11 mouse cellular contexts compared by ENCODE assay signal in genomic region chr1:131003037-131003922, GRCm38 (mm10). TPM values are rescaled to one million over a fixed set of nuclear protein-coding genes. Genes with fewer than 3 reads are reported as not detected.
DNase-seq lines count a peak whose midpoint lies in the region; ATAC-seq and TF ChIP-seq lines count a peak whose summit lies in the region.
"Had no signal": no experiment of that assay in that cellular context is flagged by ENCODE, and none has a peak within 500 bp of the region (broad histone marks: within the 10 kb centered on the region; RNA-seq: fewer than 3 reads in every experiment).

No protein-coding gene starts in this region.

- intact Hi-C loops in heart, postnatal 14 days (cut with DNase I) = no loop called here

- whole genome bisulfite sequencing in midbrain, embryonic 11.5 days = 69% methylated on average over 17 of the region's 17 CpGs
- WGBS in midbrain, postnatal 0 days = 64% methylated on average over 17 of the region's 17 CpGs
- 52% methylated on average over 17 of the region's 17 CpGs for WGBS in embryonic facial prominence, embryonic 13.5 days

- peak; percentile 56 for DNase-seq in midbrain, embryonic 11.5 days (ENCODE audit: low spot score, missing footprints)
- DNase-seq in midbrain, postnatal 0 days (ENCODE audit: low spot score) = no peak
- peak; percentile 19 to 42 for DNase-seq in heart, postnatal 14 days
- DNase-seq in splenic B cell, adult 2 months (ENCODE audit: low read depth, low spot score) = peak; percentile 20
- no peak for DNase-seq in layer of hippocampus, adult 8-10 months (ENCODE audit: low spot score in 2 of 2)
- no peak for DNase-seq in retina, postnatal 1 day
- DNase-seq: kidney, adult 18-20 months had no signal

- no peak overlapping the region for H3K4me3 ChIP-seq in midbrain, embryonic 11.5 days (ENCODE audit: low read depth, low read length)
- no peak overlapping the region for H3K4me3 ChIP-seq in midbrain, postnatal 0 days (ENCODE audit: low read depth, low read length)
- H3K4me3 ChIP-seq in embryonic facial prominence, embryonic 13.5 days = no peak overlapping the region
- H3K4me3 ChIP-seq: limb, embryonic 15.5 days had no signal

- H3K4me2 ChIP-seq in midbrain, embryonic 11.5 days = no peak overlapping the region
- H3K4me2 ChIP-seq in midbrain, postnatal 0 days (ENCODE audit: low read depth, low read length, poor library complexity, severe bottlenecking) = no peak overlapping the region
- H3K4me2 ChIP-seq in embryonic facial prominence, embryonic 13.5 days = no peak overlapping the region
- H3K4me2 ChIP-seq: limb, embryonic 15.5 days had no signal

- no peaks in the 10 kb centered on the region for H3K9me3 ChIP-seq in midbrain, embryonic 11.5 days (ENCODE audit: control insufficient read depth, low read length)
- H3K9me3 ChIP-seq in midbrain, postnatal 0 days (ENCODE audit: low read length) = no peaks in the 10 kb centered on the region
- no peaks in the 10 kb centered on the region for H3K9me3 ChIP-seq in embryonic facial prominence, embryonic 13.5 days
- H3K9me3 ChIP-seq: limb, embryonic 15.5 days had no signal

- no peaks in the 10 kb centered on the region for H3K27me3 ChIP-seq in midbrain, embryonic 11.5 days (ENCODE audit: control insufficient read depth, insufficient read depth, low read length)
- H3K27me3 ChIP-seq in midbrain, postnatal 0 days (ENCODE audit: insufficient read depth, low read length) = no peaks in the 10 kb centered on the region
- H3K27me3 ChIP-seq in embryonic facial prominence, embryonic 13.5 days = no peaks in the 10 kb centered on the region
- no peaks in the 10 kb centered on the region for H3K27me3 ChIP-seq in splenic B cell, adult 2 months (ENCODE audit: control insufficient read depth, insufficient read depth, low read length, poor library complexity, severe bottlenecking)
- H3K27me3 ChIP-seq: limb, embryonic 15.5 days had no signal

- H3K27ac ChIP-seq in midbrain, embryonic 11.5 days (ENCODE audit: low read depth, low read length) = no peak overlapping the region
- H3K27ac ChIP-seq in midbrain, postnatal 0 days (ENCODE audit: low read depth, low read length) = no peak overlapping the region
- H3K27ac ChIP-seq in embryonic facial prominence, embryonic 13.5 days = no peak overlapping the region
- H3K27ac ChIP-seq: limb, embryonic 15.5 days had no signal

- peak; percentile 30; the same call in 1 of the 2 replicates for ATAC-seq in midbrain, embryonic 11.5 days (ENCODE audit: low FRiP score)
- no peak for ATAC-seq in midbrain, postnatal 0 days (ENCODE audit: low FRiP score)
- 0 out of 2 replicates have a peak, but pooled peaks have one; percentile 37 for ATAC-seq in embryonic facial prominence, embryonic 13.5 days (ENCODE audit: insufficient number of reproducible peaks, insufficient read depth, low FRiP score, low TSS enrichment, low read depth)
- no peak for ATAC-seq in megakaryocyte progenitor cell, adult 5-6 weeks (replicated peaks; ENCODE audit: poor library complexity)

- no peak for TF ChIP-seq CTCF in midbrain, postnatal 0 days (IDR thresholded peaks at IDR 0.05)

- H3K4me1 ChIP-seq in midbrain, embryonic 11.5 days (ENCODE audit: control insufficient read depth, insufficient read depth, low read length) = no peaks in the 10 kb centered on the region
- H3K4me1 ChIP-seq in midbrain, postnatal 0 days (ENCODE audit: insufficient read depth, low read length) = no peaks in the 10 kb centered on the region
- H3K4me1 ChIP-seq in embryonic facial prominence, embryonic 13.5 days = 0 out of 2 replicates have a peak, but pooled peaks cover 3% of the 10 kb centered on the region
- H3K4me1 ChIP-seq: limb, embryonic 15.5 days had no signal

- H3K9ac ChIP-seq in midbrain, embryonic 11.5 days (ENCODE audit: low read length) = no peak overlapping the region
- H3K9ac ChIP-seq in midbrain, postnatal 0 days (replicated peaks; ENCODE audit: low read length, poor library complexity, severe bottlenecking) = no peak overlapping the region
- H3K9ac ChIP-seq in embryonic facial prominence, embryonic 13.5 days = no peak overlapping the region
- H3K9ac ChIP-seq: limb, embryonic 15.5 days had no signal

- no peaks in the 10 kb centered on the region for H3K36me3 ChIP-seq in midbrain, embryonic 11.5 days (ENCODE audit: control insufficient read depth, insufficient read depth, low read length)
- no peaks in the 10 kb centered on the region for H3K36me3 ChIP-seq in midbrain, postnatal 0 days (ENCODE audit: insufficient read depth, low read length)
- H3K36me3 ChIP-seq in embryonic facial prominence, embryonic 13.5 days = no peaks in the 10 kb centered on the region
- H3K36me3 ChIP-seq in splenic B cell, adult 2 months (ENCODE audit: control insufficient read depth, insufficient read depth, low read length, poor library complexity, severe bottlenecking) = no peaks in the 10 kb centered on the region
- H3K36me3 ChIP-seq: limb, embryonic 15.5 days had no signal

RNA-seq across cellular contexts. Expression of gene Il10, which starts 16.4 kb away (rescaled TPM):
- not detected in 2 replicates for polyA plus RNA-seq in midbrain, embryonic 11.5 days (2014; fragmentation: Nextera tagmentation; extraction: Ambion mirVana)
- total RNA-seq in midbrain, postnatal 0 days (2014; rRNA removed) = not detected in 2 replicates
- polyA plus RNA-seq in midbrain, postnatal 0 days (2015; fragmentation: Nextera tagmentation; extraction: Ambion mirVana) = not detected in 2 replicates
- polyA plus RNA-seq in embryonic facial prominence, embryonic 13.5 days (2015; fragmentation: Nextera tagmentation; extraction: Ambion mirVana) = not detected in 2 replicates
- not detected for total RNA-seq in heart, postnatal 14 days (2021)
- 0.32 TPM in 1 of 2 replicates, not detected in the other for total RNA-seq in megakaryocyte progenitor cell, adult 5-6 weeks (2015)
- not detected in 2 replicates for total RNA-seq in megakaryocyte progenitor cell, adult 5-6 weeks (2017)
- not detected for total RNA-seq in layer of hippocampus, adult 8-10 months (2022)
- total RNA-seq: adrenal gland, postnatal 4 days had no signal
- polyA plus RNA-seq: limb, embryonic 15.5 days had no signal

Comparison
In these comparisons a context has a peak if more than half of its experiments do, and no peak if none do; other contexts are left out.
1. ATAC-seq: peak in midbrain, embryonic 11.5 days (single experiment) and embryonic facial prominence, embryonic 13.5 days (single experiment); none in midbrain, postnatal 0 days (single experiment) and megakaryocyte progenitor cell, adult 5-6 weeks (single experiment).
2. DNase-seq: peak in midbrain, embryonic 11.5 days (single experiment), heart, postnatal 14 days (2 of 2) and splenic B cell, adult 2 months (single experiment); none in midbrain, postnatal 0 days (single experiment), layer of hippocampus, adult 8-10 months (0 of 2) and retina, postnatal 1 day (single experiment).